Mouse (Mus musculus): Measurements from ENCODE around the gene Olfr598.
"Not testable (repeated sequence)": the region's sequence is repeated elsewhere in the genome, so short reads cannot be mapped to it uniquely, and the experiment has no call there.

Gene Olfr598

DNA sequence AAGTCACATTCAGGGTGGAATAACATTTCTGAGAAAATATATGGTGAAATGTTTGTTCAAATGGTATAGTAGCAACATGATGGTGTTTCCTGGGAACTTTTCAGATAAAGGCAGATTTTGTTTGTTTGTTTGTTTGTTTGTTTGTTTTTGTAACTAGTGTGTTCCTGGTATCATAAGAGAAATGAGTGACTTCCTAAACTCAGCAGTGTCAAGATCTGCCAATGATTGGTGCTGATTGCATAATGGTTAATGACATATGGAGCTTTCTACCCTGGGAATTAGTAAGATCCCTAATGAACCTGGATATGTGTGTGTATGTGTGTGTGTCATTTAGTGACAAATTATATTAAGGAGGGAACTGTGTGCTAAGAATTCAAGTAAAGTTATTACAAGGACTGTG is at the start of gene Olfr598:
Olfr598 (plus strand) TSS at position 301 of the 400 bp plus-strand sequence.
- DNase-seq (ENCODE audit: low spot score) = no peak

DNA sequence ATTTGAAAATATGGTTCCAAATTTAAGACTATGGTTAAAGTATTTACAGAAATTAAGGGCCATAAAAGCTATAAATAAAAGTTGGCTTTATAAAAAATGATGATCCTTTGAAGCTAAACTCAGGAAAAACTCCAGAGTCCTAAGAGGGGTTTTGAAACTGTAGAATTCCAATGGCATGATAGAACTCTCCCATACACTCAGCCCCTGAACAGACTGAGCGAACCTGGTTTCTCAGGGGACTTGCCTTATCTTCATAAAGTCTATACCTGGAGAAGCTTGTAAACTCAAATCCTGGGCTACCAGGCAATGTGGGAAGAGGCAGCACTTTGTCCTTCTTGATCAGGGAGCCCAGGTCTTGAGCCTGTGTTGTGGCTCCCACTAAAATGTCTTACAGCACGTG is 18.0 kb upstream of the Olfr598 start, which contains the start of gene Olfr596:
Olfr596 (plus strand) TSS at position 301 of the 400 bp plus-strand sequence.
- DNase-seq (ENCODE audit: low spot score) = not testable (repeated sequence)

DNA sequence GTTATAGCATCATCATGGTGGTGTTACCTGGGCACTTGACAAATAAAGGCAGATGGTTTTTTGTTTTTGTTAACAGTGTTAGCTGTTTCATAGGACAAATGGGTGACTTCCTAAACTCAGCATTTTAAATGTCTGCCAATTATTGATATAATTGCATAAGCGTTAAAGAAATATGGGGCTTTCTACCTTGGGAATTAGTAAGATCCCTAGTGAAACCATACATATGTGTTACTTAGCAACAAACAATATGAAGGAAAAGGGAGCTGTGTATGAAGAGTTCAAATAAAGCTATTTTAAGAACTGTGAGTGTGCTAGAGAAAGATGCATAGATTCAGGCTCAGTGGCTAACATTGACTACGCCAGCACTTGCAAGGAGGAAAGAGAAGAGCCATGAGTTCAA is 7.4 kb upstream of the Olfr598 start, which contains the start of gene Olfr597:
Olfr597 (plus strand) TSS at position 301 of the 400 bp plus-strand sequence.
- not testable (repeated sequence) for DNase-seq (ENCODE audit: low spot score)

DNA sequence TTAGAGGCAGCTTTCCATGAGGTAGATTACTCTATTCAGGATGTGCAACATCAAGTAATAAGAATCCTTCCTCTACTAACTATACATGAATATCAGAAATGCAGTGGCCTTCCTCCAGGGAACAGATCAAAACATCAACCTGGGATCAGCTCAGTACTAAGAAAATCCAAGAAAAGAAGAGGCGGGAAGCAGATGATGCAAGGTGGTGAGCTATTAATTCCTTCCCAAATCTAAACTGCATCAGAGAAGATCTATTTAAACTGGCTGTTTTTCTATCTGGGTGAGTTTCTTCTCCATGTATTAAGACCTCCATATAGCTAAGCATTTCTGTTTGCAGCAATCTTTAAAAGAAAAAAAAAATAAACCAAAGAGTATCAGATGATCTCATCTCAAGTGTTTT is 12.2 kb downstream of the Olfr598 start, which contains the start of gene Olfr599:
Olfr599 (plus strand) TSS at position 301 of the 400 bp plus-strand sequence.
- DNase-seq (ENCODE audit: low spot score) = no peak

DNA sequence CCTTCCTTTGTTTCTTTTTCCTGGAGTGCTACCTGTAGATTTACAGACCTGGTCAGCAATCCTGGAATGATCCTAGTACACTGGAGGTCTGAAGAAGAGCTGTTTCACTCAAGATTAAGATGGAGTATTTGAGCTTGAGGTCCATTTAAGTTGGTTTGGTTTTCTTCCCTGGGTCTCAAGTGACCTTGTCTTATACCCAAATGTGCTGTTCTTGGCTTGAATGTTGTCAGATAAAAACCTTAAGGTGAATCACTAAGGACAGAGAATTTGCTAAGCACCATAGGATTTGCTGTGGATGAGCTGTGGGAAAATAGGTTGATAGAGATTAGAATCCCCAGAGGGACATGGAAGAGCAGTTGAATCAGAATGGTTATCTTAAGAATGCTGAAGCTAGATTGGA is 26.2 kb downstream of the Olfr598 start, which contains the start of gene Olfr600:
Olfr600 (minus strand) TSS at position 101 of the 400 bp plus-strand sequence.
- no peak for DNase-seq (ENCODE audit: low spot score)

DNA sequence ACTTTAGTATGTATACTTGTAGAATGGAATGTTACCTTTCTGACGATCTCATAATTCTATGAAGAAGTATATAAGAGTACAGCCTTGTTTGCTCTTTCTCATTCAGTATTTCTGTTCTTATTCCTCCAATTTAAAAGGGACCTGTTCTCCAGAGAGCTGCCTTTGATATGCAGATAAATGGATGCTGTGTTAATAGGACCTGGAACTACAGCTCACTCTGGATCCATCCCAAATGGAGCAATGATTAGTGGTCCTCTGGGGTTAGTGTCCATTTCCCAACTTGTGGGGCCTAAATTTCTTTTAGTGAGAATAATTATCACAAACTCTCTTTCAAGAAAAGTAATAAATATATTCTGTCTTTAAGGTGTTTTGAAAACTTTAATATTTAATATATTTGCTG is 39.2 kb downstream of the Olfr598 start, which contains the start of gene Olfr601:
Olfr601 (minus strand) TSS at position 101 of the 400 bp plus-strand sequence.
- DNase-seq (ENCODE audit: low spot score) = no peak

Data from testis, postnatal 10 days (tissue).